Mouse (Mus musculus) spleen, adult 2 months (tissue): ENCODE measurements around the gene Ogfrl1. TPM values are rescaled to one million over a fixed set of nuclear protein-coding genes. Genes with fewer than 3 reads are reported as not detected.
"Not testable (repeated sequence)": the region's sequence is repeated elsewhere in the genome, so short reads cannot be mapped to it uniquely, and the experiment has no call there.

ENCODE experiments used
- DNase-seq, 2 experiments: peaks; one replicate each; pipeline versions ENCODE4 v3.0.0 to v3.0.0-alpha.2; 2012 to 2021; ENCODE audit warnings: low spot score in 2 of 2, low read depth in 1 of 2
- H3K27ac ChIP-seq: fragments of 200-500 bp; 2 replicates; pipeline ENCODE4 v1.5.1; 2012; ENCODE audit warnings: low read length, inconsistent platforms; ENCODE audit not compliant: insufficient read depth
- H3K27me3 ChIP-seq: fragments of 200-500 bp; 2 replicates; pipeline ENCODE4 v1.6.1; 2012; ENCODE audit warnings: mild to moderate bottlenecking, moderate library complexity, low read length, inconsistent platforms; ENCODE audit not compliant: control insufficient read depth, insufficient read depth
- H3K36me3 ChIP-seq: fragments of 200-500 bp; 2 replicates; pipeline ENCODE4 v1.6.1; 2012; ENCODE audit warnings: mild to moderate bottlenecking, low read length, inconsistent platforms; ENCODE audit not compliant: control insufficient read depth, insufficient read depth
- H3K4me1 ChIP-seq: fragments of 200-500 bp; 2 replicates; pipeline ENCODE4 v1.6.1; 2011; ENCODE audit warnings: inconsistent platforms; ENCODE audit not compliant: control insufficient read depth, insufficient read depth, insufficient read length
- H3K4me3 ChIP-seq: fragments of 200-500 bp; 2 replicates; pipeline ENCODE4 v1.5.1; 2011; ENCODE audit warnings: mild to moderate bottlenecking, inconsistent platforms; ENCODE audit not compliant: insufficient read depth, insufficient read length; ENCODE audit errors: extremely low read depth
- CTCF ChIP-seq: fragments of 200-500 bp; IDR thresholded peaks from 2 replicates; pipeline ENCODE4 v1.5.1; 2011; ENCODE audit warnings: mild to moderate bottlenecking, inconsistent platforms; ENCODE audit not compliant: insufficient read depth, insufficient read length, insufficient replicate concordance; ENCODE audit errors: extremely low read depth
- POLR2A ChIP-seq: fragments of 200-500 bp; IDR thresholded peaks from 2 replicates; pipeline ENCODE4 v1.6.1; 2011; ENCODE audit warnings: low read depth, low read length, inconsistent platforms
- WGBS: fragments of 180-500 bp; shearing (Covaris S2); methylation state at CpG from one replicate; pipeline ENCODE4 v1.1.7; 2018; 5-methylcytosine and 5-hydroxymethylcytosine counted together
- polyA plus RNA-seq: library from polyadenylated mRNA; depleted of rRNA; stranded (reverse); fragments of >200 nt; gene quantifications from 2 replicates; pipeline ENCODE4 v1.2.3, GENCODE M21; 2012

The Ogfrl1 gene
- polyA plus RNA-seq, 1 experiment = 7.3 TPM

GRCm38 (mm10) chr1:23411533-23411932, 14.0 kb upstream of the Ogfrl1 start:
- no peaks in the 10 kb centered on the region for H3K4me1 ChIP-seq
- H3K4me3 ChIP-seq = no peak overlapping the region
- DNase-seq = no peak
- no peak overlapping the region for H3K27ac ChIP-seq
- TF ChIP-seq POLR2A (no peak), CTCF (no peak)
- 90% methylated on average over 5 of the region's 5 CpGs for WGBS
- H3K36me3 ChIP-seq = no peaks in the 10 kb centered on the region
- H3K27me3 ChIP-seq = no peaks in the 10 kb centered on the region

DNA sequence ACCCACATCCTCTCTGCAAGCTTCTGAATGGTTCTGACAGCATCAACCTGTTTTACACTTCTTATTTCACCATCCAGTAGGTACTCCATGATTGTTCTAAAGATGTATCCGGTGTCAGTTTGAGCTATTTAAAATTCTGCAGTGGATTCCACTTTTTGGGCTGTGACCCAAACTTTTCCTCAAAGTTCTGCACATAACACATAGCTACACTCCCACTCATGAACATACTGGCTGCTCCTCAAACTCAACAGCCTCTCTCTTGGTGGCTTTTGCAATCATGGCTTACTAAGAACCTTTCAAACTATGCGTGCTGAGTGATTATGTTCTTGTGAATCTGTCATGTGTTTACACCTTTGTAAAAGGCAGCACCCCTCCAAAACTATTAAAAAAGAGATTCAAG, 12.4 kb upstream of the Ogfrl1 start:
- no peak overlapping the region for H3K4me3 ChIP-seq
- DNase-seq = no peak
- no peak overlapping the region for H3K27ac ChIP-seq
- TF ChIP-seq CTCF (no peak), POLR2A (no peak)
- no peaks in the 10 kb centered on the region for H3K36me3 ChIP-seq
- 86% methylated on average over 2 of the region's 2 CpGs for WGBS
- no peaks in the 10 kb centered on the region for H3K4me1 ChIP-seq
- no peaks in the 10 kb centered on the region for H3K27me3 ChIP-seq

DNA sequence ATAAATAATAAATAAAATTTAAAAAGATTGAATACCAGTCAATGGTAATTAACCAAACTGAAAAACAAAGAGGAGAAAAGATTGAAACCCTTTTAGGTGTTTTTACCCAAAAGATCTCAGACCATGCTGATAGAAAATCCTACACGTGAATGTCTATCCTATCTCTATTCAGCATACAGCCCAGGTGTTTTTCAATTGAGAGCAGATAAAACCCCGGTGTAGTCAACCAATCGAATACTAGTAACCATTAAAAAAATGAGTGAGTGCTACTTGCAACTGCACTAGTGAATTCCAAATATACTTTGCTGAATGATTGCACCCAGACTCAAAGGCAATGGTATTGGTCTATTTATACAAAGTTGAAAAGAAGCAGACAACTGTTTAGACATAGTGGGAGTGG, 4.8 kb upstream of the Ogfrl1 start:
- no peak for DNase-seq
- H3K27ac ChIP-seq = no peak overlapping the region
- H3K27me3 ChIP-seq = no peaks in the 10 kb centered on the region
- H3K4me3 ChIP-seq = no peak overlapping the region
- WGBS = 91% methylated on average over 3 of the region's 3 CpGs
- H3K4me1 ChIP-seq = no peaks in the 10 kb centered on the region
- TF ChIP-seq POLR2A = no peak
- no peaks in the 10 kb centered on the region for H3K36me3 ChIP-seq

DNA sequence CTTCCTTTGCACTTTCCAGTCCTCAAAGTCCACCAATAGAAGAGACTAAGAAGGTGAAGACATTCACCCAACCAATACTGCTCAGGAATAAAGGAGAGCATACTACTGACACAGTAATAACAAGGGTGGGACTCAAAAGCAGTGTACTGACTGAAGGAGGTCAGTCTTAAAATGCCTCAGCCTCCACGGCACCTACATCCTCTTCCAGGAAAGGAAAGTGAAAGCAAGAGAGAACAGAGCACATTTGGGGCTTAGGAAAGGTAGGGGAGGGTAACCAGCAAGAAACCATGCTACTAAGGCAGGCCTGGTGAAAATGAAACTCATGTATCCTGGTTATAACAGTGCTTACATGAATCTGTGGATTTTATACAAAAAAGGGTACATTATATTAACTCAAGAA, 2.0 kb upstream of the Ogfrl1 start:
- TF ChIP-seq CTCF (no peak), POLR2A (no peak)
- H3K27ac ChIP-seq = no peak overlapping the region
- no peak overlapping the region for H3K4me3 ChIP-seq
- H3K4me1 ChIP-seq = no peaks in the 10 kb centered on the region
- H3K36me3 ChIP-seq = no peaks in the 10 kb centered on the region
- H3K27me3 ChIP-seq = no peaks in the 10 kb centered on the region
- 4% methylated on average over 1 of the region's 1 CpGs for WGBS
- no peak for DNase-seq

DNA sequence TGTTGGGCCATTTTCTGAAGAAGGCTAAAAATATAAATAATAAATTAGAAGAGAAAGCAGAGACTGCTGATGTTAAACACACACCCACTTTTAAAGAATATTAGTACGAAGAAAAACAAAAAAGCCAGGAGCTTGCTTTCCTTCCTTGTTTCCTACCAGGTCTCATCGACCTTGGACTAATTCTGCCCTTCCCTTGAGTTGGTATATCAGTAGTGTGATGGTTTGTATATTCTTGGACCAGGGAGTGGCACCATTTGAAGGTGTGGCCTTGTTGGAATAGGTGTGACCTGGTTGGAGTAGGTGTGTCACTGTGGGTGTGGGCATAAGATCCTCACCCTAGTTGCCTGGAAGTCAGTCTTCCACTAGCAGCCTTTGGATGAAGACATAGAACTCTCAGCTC, 3.2 kb downstream of the Ogfrl1 start:
- H3K4me3 ChIP-seq = not testable (repeated sequence)

GRCm38 (mm10) chr1:23391744-23392143, 5.8 kb downstream of the Ogfrl1 start:
- no peak for DNase-seq
- H3K4me3 ChIP-seq = no peak overlapping the region
- no peaks in the 10 kb centered on the region for H3K27me3 ChIP-seq
- H3K27ac ChIP-seq = no peak overlapping the region
- TF ChIP-seq CTCF (no peak), POLR2A (no peak)
- H3K36me3 ChIP-seq = no peaks in the 10 kb centered on the region
- H3K4me1 ChIP-seq = no peaks in the 10 kb centered on the region
- WGBS = 66% methylated on average over 7 of the region's 7 CpGs

More for the DNA sequence above, 3.2 kb downstream of the Ogfrl1 start:
- not testable (repeated sequence) for DNase-seq, H3K36me3 ChIP-seq, H3K27ac ChIP-seq, H3K27me3 ChIP-seq, H3K4me1 ChIP-seq
- WGBS = 84% methylated on average over 2 of the region's 2 CpGs

GRCm38 (mm10) chr1:23384326-23384725, 13.2 kb downstream of the Ogfrl1 start:
- Histone ChIP-seq H3K27ac (no peak overlapping the region), H3K4me1 (peaks cover 13% of the 10 kb centered on the region; the same call in 1 of the 2 replicates), H3K36me3 (no peaks in the 10 kb centered on the region), H3K27me3 (peaks cover 1% of the 10 kb centered on the region; the same call in 1 of the 2 replicates), H3K4me3 (no peak overlapping the region)
- 87% methylated on average over 6 of the region's 6 CpGs for WGBS
- TF ChIP-seq POLR2A (no peak), CTCF (no peak)
- DNase-seq = no peak
